Mouse (Mus musculus) layer of hippocampus, adult 9-10 months (tissue): ENCODE measurements at regions not wholly inside any gene's neighbourhood (a gene's known extent, or its start where the extent isn't known, plus 50 kb on each side); places are given as distances from the start of the nearest gene placed in this dataset.

ENCODE experiments used
- DNase-seq: peaks from one replicate; pipeline ENCODE4 v3.0.0; 2022; ENCODE audit warnings: low spot score

DNA sequence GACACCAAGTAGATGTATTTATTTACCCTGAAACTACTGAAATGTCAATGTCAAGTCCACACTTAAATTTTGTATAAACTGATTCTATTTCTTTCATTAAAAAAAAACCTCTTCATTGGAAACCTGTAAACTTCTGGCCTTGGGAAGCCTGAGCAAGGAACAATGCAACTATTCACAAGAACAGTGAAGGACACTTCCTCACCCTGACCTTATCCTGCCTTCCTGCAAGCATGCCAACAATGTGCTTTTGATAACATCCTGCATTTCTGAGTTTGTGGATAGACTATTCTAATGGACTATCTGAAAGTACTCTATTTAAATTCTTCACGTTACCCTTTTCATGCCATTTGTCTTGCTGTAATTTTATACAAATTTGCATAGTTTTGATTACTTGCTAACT lies 53.1 kb upstream of the Nabp1 start:
- DNase-seq: no peak

DNA sequence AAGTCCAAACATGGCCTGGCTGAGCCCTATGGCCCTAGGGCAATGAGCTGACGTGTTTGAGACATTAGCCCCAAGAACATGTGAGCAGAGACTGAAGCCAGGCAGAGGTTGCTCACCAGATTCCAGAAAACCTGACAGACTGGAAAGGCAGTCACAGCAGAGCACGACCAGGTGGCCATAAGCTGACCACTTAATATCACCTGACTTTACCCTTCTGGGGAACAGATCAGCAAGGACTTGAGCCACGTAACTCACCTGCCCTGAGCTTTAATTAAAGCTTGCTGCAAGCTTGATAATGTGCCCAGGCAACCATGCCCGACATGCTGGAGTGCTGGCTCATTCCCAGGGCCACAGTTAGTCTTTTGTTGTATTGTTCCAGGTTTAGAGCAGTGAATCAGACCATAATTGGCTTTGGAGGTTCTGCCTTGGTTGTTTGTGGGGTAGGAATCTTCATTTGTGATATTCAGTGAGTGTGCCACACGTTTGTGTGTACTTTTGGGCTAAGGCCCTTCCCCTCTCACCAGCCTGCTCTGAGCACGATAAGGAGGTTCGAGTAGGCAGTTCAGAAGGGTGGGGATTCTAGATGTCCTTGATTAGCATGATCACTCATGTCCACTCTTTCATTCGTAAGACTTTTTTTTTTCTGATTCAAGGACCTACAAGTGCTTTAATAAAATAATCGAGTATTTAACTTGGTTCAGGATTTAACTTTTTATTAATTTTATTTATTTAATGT lies 52.1 kb upstream of the Nabp1 start:
- no peak for DNase-seq

DNA sequence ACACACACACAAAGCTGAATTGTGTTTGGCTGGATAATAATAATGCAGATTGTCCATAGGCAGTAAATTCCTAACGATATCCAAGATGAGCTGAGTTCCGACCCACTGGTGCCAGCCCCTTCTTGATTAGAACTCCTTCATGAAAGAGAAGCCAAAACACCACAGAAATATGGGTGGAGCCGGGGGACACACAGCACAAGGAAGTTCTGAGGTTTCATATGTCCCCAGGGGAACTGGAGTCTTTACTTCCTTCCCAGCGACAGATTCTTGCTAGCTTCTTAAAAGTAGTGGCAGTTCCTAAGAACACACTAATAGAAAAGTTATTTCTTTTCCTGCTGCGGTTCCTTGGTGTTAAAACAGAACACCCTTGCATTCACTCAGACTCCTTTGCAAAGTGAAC lies 51.4 kb upstream of the Nabp1 start:
- DNase-seq: no peak

DNA sequence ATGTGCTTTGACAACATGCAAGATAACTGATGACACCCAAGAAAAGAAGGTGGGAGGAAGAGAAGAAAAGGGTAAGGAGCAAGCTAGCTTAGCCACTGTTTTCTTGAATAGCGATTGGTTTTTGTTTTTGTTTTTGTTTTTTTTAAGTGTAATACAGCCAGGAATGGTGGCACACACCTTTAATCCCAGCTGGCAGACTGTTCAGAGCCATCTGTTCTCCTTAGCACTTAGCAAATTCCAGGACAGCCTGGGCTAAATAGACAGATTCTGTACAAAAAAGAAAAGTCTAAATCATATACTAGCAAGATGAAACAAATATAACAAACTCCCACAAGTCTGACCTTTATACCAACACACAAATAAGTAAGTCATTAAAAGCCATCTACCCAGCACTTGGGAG lies 50.4 kb upstream of the Nabp1 start:
- DNase-seq: no peak
